Mouse (Mus musculus) WW6 (cell line): ENCODE results near the gene Hcn3.
A peak's percentile ranks its signal among the peaks of the same experiment; 100 is the strongest.
"Not testable (repeated sequence)": the region's sequence is repeated elsewhere in the genome, so short reads cannot be mapped to it uniquely, and the experiment has no call there.

Source experiments
- DNase-seq: peaks from one replicate; pipeline ENCODE4 v3.0.0-alpha.2; 2013; ENCODE audit warnings: low read depth, low spot score

Hcn3 gene

DNA sequence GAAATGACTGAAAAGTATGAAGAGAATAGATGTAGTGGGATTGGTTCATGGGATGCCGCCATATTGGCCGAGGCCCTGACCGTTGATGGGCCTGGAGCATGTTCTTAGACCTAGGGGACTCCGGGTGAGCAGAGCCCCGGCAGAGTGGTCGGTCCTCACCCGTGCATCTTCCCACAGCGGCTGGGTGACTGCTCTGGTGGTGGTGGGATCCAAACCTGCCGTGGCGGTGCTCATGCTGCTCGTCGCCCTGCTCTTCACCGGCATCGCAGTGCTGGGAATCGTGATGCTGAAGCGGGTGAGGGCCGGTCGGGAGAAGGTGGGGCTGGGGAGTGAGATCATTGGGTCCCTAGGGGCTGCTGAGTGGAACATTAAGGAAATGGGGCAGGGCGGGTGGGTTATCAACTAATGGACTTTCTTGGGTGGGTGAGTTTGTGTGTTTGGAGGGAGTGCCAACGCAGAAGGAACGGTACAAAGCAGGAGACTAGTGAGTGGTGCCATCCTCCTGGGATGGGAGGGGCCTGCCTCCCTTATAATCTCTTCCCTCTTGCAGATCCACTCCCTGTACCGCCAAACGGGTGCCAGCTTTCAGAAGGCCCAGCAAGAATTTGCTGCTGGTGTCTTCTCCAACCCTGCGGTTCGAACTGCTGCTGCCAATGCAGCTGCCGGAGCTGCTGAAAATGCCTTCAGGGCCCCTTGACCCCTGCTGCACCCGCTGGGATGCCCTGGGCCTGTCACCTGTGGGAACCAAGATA, 21.9 kb upstream of the Hcn3 start:
- DNase-seq, result no peak

DNA sequence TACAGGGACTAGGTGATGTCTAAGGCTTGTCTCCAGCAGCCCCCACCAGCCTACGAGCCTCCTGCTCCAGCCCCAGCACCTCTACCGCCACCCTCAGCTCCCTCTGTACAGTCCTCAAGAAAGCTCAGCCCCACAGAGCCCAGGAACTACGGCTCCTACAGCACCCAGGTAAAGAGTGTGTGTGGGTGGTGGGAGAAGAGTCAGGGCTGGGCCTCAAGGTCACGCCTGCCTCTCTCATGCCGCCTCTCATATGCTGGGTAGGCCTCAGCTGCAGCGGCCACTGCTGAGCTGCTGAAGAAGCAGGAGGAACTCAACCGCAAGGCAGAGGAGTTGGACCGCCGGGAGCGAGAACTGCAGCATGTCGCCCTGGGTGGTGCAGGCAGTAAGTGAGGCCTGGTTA, 19.1 kb upstream of the Hcn3 start:
- DNase-seq, result no peak

DNA sequence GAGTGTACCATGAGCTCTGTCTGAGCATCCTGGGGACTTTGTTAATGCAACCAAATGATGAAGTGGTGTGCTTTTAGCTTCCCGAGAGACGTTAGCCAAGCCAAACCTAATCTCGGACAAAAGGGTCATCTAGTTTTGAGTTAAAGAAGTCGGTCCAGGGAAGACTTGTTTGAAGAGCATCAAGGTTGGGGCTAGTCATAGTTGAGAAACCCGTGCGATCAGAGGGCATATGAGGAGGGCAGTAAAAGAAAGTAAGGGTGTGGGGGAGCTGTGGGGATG, 18.1 kb upstream of the Hcn3 start:
- DNase-seq, result no peak

DNA sequence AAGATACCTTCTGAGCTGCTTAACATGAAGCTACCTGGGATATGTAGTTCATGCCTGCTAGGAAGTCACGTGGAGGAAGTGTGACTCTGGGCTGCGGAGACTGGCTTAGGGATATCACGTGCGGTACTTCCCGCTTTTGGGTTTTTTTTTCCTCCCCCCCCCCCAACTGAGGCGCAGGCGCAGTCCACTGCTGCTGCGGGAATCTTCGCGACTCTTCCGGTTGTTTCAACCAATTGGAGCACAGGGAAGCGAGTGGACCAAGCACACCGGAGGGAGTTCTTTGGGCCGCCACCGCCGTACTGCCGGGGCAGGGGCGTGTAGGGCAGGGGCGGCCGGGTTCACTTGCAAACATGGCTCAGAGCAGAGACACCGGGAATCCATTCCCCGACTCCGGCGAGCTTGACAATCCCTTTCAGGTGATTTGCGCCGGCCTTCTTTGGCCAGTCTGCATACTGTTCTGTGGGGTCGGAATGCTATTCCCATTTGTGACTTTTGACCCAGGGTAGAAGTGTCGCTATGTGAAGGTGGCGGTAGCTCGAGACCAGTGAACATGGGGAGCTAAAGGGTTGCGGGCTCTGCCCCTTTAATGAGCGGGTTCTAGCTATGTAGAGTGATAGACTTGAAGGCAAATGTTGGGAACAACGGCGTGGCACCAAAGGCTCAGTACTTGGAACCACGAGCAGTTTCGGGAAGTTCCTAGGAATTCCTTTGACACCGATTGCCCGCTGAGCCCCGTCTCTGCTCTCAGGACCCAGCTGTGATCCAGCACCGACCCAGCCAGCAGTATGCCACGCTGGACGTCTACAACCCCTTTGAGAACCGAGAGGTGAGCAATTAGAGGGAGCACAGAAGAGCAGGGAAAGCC, 17.5 kb upstream of the Hcn3 start, which contains the start of gene Scamp3:
Gene Scamp3, plus strand, starts transcription at position 232 of the 865 bp plus-strand sequence.
- DNase-seq, result peak; percentile 95

GRCm38 (mm10) chr3:89176421-89176820, 16.4 kb upstream of the Hcn3 start:
- DNase-seq, result no peak

DNA sequence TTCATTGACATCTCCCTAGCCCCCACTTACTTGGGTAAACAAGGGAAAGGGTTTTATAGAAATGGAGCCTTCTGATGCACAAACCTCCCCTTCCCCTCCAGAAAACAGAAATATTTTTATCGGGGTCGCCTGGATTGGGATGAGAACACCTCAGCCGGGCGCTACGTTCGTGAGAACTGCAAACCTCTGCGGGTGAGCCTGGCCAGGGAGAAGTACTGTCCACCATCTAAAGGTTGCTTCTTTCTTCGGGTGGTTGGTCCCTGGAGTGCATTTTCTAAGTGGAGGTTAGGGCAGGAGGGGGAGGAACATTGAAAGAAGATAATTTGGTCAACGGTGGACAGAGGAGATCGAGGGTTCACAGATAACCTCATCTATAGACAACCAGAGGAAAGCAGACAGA, 15.5 kb upstream of the Hcn3 start:
- DNase-seq, result no peak

- no peak for DNase-seq
Observed at GRCm38 (mm10) chr3:89174844-89175243, 14.8 kb upstream of the Hcn3 start.

DNA sequence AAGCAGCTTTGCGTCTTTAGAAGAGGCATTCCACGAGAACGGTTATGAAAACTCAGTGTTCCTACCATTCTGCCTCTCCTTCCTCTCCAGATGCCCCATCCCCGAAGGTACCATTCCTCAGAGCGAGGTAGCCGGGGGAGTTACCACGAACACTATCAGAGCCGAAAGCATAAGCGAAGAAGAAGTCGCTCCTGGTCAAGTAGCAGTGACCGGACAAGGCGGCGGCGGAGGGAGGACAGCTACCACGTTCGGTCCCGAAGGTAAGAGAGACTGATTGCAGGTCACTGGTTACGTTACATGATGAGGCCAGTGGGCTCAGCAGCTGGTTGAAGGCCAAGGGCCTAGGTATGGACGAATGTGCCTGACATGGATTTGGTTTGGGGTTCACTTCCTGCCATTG, 6.9 kb upstream of the Hcn3 start:
- no peak for DNase-seq

GRCm38 (mm10) chr3:89165268-89165870, 5.4 kb upstream of the Hcn3 start:
- DNase-seq, result no peak

DNA sequence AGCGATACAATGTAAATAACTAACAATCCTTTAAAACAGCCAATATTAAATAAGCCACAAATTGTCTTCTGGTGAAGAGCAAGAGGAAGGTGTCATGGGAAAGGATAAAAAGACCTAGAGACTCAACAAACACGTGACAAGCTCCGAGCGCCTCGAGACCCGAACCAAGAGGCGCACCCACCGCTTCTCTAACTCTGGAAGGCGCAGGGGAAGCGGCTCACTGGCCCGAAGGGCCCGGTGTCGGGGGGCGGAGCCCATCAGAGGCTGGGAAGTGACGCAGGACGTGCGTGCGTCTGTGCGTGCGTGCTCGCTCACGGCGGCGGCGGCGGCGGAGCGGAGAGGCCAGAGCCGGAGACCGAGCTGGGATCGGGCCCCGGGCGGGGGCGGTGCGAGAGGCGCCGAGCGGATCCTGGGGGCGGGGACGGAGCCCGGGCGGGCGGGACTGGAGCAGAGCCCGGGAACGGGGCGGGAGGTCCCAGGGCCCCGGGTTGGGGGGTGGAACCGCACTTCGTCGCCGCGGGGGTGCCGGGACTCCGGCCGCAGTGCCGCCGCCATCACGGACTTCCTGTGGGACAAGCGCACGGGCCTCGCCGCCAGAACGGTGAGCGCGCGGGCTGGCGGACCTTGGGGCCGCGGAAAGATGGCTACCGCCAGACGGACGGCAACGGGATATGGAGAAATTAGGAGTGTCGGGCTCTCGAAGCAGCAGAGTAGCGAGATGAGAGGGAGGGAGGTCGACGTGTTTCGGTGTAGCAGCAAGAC, 4.7 kb upstream of the Hcn3 start, which contains the start of gene Clk2:
Gene Clk2, plus strand, starts transcription at position 290 of the 762 bp plus-strand sequence.
- peak; percentile 85 for DNase-seq

GRCm38 (mm10) chr3:89163643-89164245, 3.7 kb upstream of the Hcn3 start:
- no peak for DNase-seq

DNA sequence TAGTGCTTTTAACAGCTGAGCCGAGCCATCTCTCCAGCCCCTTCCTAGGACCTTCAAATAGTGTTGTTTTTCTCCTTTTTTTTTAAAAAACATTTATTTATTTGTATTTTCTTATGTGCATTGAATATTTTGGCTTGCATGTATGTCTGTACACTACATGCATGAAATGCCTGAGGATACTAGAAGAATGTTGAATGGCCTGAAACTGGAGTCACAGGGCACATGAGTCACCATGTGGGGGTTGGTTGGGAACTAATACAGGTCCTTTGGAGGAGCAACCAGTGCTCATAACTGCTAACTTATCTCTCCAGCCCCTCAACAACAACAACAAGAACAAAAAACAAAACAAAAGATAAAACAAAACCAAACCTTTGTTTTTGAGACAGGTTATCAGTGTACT, 3.1 kb upstream of the Hcn3 start:
- DNase-seq, result no peak

DNA sequence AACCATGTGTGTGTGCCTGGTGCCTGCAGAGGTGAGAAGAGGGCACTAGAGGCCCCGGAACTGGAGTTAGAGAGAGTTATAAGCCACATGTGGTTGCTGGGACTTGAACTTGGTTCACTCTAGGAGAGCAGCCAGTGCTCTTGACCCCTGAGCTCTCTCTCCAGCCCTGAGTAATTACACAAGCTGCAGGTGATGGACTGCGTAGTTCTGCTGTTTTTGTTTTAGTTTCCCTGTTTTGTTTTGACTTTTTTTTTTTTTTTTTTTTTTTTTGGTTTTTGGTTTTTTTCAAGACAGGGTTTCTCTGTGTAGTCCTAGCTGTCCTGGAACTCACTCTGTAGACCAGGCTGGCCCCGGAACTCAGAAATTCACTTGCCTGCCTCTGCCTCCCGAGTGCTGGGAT, 1.8 kb upstream of the Hcn3 start:
- DNase-seq, result no peak

DNA sequence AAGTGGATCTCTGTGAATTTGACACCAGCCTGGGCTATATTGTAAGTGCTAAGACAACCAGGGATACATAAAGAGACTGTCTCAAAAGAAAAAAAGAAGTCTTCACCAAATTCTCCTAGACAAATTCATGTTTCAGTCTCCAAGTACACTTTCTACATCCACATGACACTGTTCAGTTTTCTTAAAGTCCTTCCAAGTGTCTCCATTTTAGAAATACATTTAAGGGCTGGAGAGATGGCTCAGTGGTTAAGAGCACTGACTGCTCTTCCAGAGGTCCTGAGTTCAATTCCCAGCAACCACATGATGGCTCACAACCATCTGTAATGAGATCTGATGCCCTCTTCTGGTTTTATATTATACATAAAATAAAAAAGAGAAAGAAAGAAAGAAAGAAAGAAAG, 1.2 kb upstream of the Hcn3 start:
- DNase-seq, result not testable (repeated sequence)

GRCm38 (mm10) chr3:89159211-89159610, 785 bp downstream of the Hcn3 start:
- no peak for DNase-seq

DNA sequence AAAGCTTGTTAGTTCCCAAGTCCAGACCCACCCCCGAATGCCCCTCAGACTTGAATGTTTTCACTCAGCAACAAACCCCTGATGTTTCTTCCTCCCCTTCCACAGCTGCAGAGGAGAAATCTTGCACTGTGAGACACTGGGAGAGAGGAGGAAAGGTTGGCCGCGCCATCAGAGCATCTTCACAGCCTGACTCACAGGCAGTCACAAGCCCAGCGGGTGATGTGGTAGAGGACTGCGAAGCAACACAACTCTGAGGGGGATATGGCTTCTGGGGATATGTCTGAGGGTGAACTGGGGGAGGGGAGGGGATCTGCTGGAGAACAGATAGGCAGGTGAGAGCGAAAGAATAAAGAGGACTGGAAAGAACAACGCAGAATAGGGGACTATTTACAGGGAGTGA, 1.3 kb downstream of the Hcn3 start:
- no peak for DNase-seq

- no peak for DNase-seq
Observed at GRCm38 (mm10) chr3:89156951-89157350, 3.0 kb downstream of the Hcn3 start.

GRCm38 (mm10) chr3:89152084-89152835, 7.7 kb downstream of the Hcn3 start:
- no peak for DNase-seq

DNA sequence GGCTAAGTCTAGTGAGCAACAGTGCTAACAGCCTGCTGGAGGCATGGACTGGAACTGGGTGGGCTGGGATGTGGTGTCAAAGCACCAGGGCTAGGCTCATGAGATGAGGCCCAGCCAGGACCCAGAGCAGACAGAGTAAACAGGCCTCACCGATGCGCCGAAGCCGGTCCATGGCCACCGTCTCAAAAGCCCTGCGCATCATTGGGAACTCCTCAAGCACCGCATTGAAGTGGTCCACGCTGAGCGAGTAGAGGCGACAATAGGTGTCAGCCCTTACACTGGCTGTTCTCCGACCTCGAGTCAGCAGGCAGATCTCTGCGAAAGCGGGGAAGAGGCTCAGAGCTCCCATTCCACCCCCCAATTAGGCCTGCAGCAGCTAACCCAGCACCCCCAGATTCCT, 11.4 kb downstream of the Hcn3 start:
- no peak for DNase-seq

GRCm38 (mm10) chr3:89147979-89148311, 12.1 kb downstream of the Hcn3 start:
- no peak for DNase-seq
